In the genomic region with DNA sequence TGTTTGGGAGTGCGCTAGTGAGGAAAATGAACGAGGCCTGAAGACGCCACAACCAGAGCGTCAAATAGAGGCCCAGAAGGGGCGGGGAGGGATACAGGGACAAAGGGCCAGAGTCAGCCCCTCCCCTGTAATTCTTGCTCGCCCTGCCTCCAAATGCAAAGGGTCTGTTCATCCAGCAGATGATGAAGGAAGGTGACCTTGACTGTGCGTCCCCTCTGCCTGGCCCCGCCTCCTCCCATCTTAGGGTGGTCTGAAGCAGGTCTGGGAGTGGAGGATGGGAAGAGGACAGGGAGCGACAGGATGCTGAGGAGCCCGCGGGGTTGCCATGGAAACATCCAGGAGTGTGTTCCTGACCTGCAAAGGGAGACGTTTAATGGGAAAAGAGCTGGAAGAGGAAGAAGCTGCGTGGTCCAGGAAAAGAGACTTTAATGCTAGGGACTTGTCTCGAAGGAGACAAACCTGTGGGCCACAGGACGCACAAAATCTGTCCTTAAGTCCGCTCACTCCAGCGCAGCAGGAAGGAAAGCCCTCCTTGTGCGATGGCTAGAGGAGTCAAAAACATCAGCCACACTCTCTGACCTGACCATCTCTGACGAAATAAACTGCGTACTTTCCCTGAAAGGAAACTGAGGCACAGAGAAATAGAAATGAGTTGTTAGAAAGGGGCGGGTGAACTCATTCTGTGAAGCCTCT, we compare ENCODE assay signal across 9 mouse cellular contexts. TPM values are rescaled to one million over a fixed set of nuclear protein-coding genes. Genes with fewer than 3 reads are reported as not detected.
DNase-seq lines count a peak whose midpoint lies in the region; ATAC-seq and TF ChIP-seq lines count a peak whose summit lies in the region.
"Had no signal": no experiment of that assay in that cellular context is flagged by ENCODE, and none has a peak within 500 bp of the region (broad histone marks: within the 10 kb centered on the region; RNA-seq: fewer than 3 reads in every experiment).

No protein-coding gene starts in this region.

- H3K36me3 ChIP-seq in hindbrain, embryonic 16.5 days (ENCODE audit: control insufficient read depth, insufficient read depth, low read length): no peaks in the 10 kb centered on the region
- H3K36me3 ChIP-seq in midbrain, embryonic 16.5 days (ENCODE audit: control insufficient read depth, insufficient read depth, low read length): no peaks in the 10 kb centered on the region; the same call in 1 of the 2 replicates

- no peak overlapping the region for H3K27ac ChIP-seq in cortical plate, adult 2 months (ENCODE audit: insufficient read depth, low read length)
- peak overlapping the region; percentile 91 for H3K27ac ChIP-seq in hindbrain, embryonic 16.5 days (ENCODE audit: low read depth, low read length)
- peak overlapping the region; percentile 87 for H3K27ac ChIP-seq in midbrain, embryonic 16.5 days (ENCODE audit: low read length)

- TF ChIP-seq CTCF in cortical plate, adult 2 months (IDR thresholded peaks at IDR 0.05; ENCODE audit: extremely low read depth, insufficient read depth, low read length): no peak

- peak; percentile 67 to 77 for DNase-seq in cerebellum, postnatal 14 days
- DNase-seq in cerebellum, adult 9-10 months: no peak
- DNase-seq in adipocyte (ENCODE audit: low spot score): no peak
- DNase-seq in adrenal gland, postnatal 25 days: no peak
- no peak for DNase-seq in spleen, postnatal 36 days (ENCODE audit: low spot score in 2 of 2)

- peak overlapping the region; percentile 67 for H3K4me2 ChIP-seq in hindbrain, embryonic 16.5 days (ENCODE audit: low read length)
- H3K4me2 ChIP-seq in midbrain, embryonic 16.5 days (ENCODE audit: low read length): peak overlapping the region; percentile 72

- H3K4me3 ChIP-seq in cortical plate, adult 2 months (ENCODE audit: insufficient read depth, low read length): peak overlapping the region; percentile 54
- peak overlapping the region; percentile 45 for H3K4me3 ChIP-seq in hindbrain, embryonic 16.5 days (ENCODE audit: low read length)
- H3K4me3 ChIP-seq in midbrain, embryonic 16.5 days (ENCODE audit: low read depth, low read length): peak overlapping the region; percentile 48

- H3K4me1 ChIP-seq in cortical plate, adult 2 months (ENCODE audit: control insufficient read depth, insufficient read depth, low read length): no peaks in the 10 kb centered on the region
- H3K4me1 ChIP-seq in hindbrain, embryonic 16.5 days (ENCODE audit: control insufficient read depth, insufficient read depth, low read depth, low read length): peaks cover 11% of the 10 kb centered on the region
- H3K4me1 ChIP-seq in midbrain, embryonic 16.5 days (ENCODE audit: control insufficient read depth, insufficient read depth, low read length): peaks cover 16% of the 10 kb centered on the region

- WGBS in hindbrain, embryonic 16.5 days: 3% methylated on average over 19 of the region's 21 CpGs
- 2% methylated on average over 20 of the region's 21 CpGs for WGBS in midbrain, embryonic 16.5 days

- TF ChIP-seq POLR2A in cortical plate, adult 2 months (IDR thresholded peaks at IDR 0.05; ENCODE audit: extremely low read depth, insufficient read depth, low read length): no peak

- no peaks in the 10 kb centered on the region for H3K27me3 ChIP-seq in hindbrain, embryonic 16.5 days (replicated peaks; ENCODE audit: control insufficient read depth, insufficient read depth, low read length)
- no peaks in the 10 kb centered on the region for H3K27me3 ChIP-seq in midbrain, embryonic 16.5 days (ENCODE audit: control insufficient read depth, insufficient read depth, low read depth, low read length)

- ATAC-seq in hindbrain, embryonic 16.5 days: peak; percentile 89
- ATAC-seq in midbrain, embryonic 16.5 days: peak; percentile 90

- H3K9ac ChIP-seq in hindbrain, embryonic 16.5 days (ENCODE audit: low read depth, low read length): peak overlapping the region; percentile 68
- peak overlapping the region; percentile 73 for H3K9ac ChIP-seq in midbrain, embryonic 16.5 days (ENCODE audit: low read depth, low read length)

- no peaks in the 10 kb centered on the region for H3K9me3 ChIP-seq in hindbrain, embryonic 16.5 days (ENCODE audit: control insufficient read depth, low read length)
- H3K9me3 ChIP-seq in midbrain, embryonic 16.5 days (replicated peaks; ENCODE audit: control insufficient read depth, low read length, poor library complexity, severe bottlenecking): no peaks in the 10 kb centered on the region

RNA-seq across cellular contexts. Expression of gene Nrsn2, which starts 0.6 kb away (rescaled TPM):
- polyA plus RNA-seq in cortical plate, adult 2 months (2012; rRNA removed): 72.3 and 81.3 TPM in 2 replicates
- 72.0 and 74.0 TPM in 2 replicates for polyA plus RNA-seq in hindbrain, embryonic 16.5 days (2015; fragmentation: Nextera tagmentation; extraction: Ambion mirVana)
- 50.8 and 64.8 TPM in 2 replicates for polyA plus RNA-seq in midbrain, embryonic 16.5 days (2015; fragmentation: Nextera tagmentation; extraction: Ambion mirVana)
- 2.1 and 3.2 TPM in 2 replicates for total RNA-seq in adrenal gland, postnatal 25 days (2021)
- polyA plus RNA-seq: C2C12 had no signal

RNA-seq across cellular contexts. Expression of gene Sox12, which starts 22.1 kb away (rescaled TPM):
- 17.0 and 18.6 TPM in 2 replicates for polyA plus RNA-seq in cortical plate, adult 2 months (2012; rRNA removed)
- 10.5 and 11.8 TPM in 2 replicates for polyA plus RNA-seq in hindbrain, embryonic 16.5 days (2015; fragmentation: Nextera tagmentation; extraction: Ambion mirVana)
- polyA plus RNA-seq in midbrain, embryonic 16.5 days (2015; fragmentation: Nextera tagmentation; extraction: Ambion mirVana): 12.1 and 14.0 TPM in 2 replicates
- total RNA-seq in adrenal gland, postnatal 25 days (2021): 17.0 and 22.8 TPM in 2 replicates

RNA-seq across cellular contexts. Expression of gene Trib3, which starts 32.0 kb away (rescaled TPM):
- 0.40 and 0.61 TPM in 2 replicates for polyA plus RNA-seq in cortical plate, adult 2 months (2012; rRNA removed)
- 2.1 and 2.2 TPM in 2 replicates for polyA plus RNA-seq in hindbrain, embryonic 16.5 days (2015; fragmentation: Nextera tagmentation; extraction: Ambion mirVana)
- 1.9 and 2.4 TPM in 2 replicates for polyA plus RNA-seq in midbrain, embryonic 16.5 days (2015; fragmentation: Nextera tagmentation; extraction: Ambion mirVana)
- 10.6 and 19.7 TPM in 2 replicates for total RNA-seq in adrenal gland, postnatal 25 days (2021)

RNA-seq across cellular contexts. Expression of gene Zcchc3, which starts 39.0 kb away (rescaled TPM):
- polyA plus RNA-seq in cortical plate, adult 2 months (2012; rRNA removed): 6.5 and 7.1 TPM in 2 replicates
- polyA plus RNA-seq in hindbrain, embryonic 16.5 days (2015; fragmentation: Nextera tagmentation; extraction: Ambion mirVana): 12.5 and 13.8 TPM in 2 replicates
- 12.6 and 14.7 TPM in 2 replicates for polyA plus RNA-seq in midbrain, embryonic 16.5 days (2015; fragmentation: Nextera tagmentation; extraction: Ambion mirVana)
- total RNA-seq in adrenal gland, postnatal 25 days (2021): 7.6 and 8.3 TPM in 2 replicates
- polyA plus RNA-seq: C2C12 had no signal

RNA-seq across cellular contexts. Expression of gene 6820408C15Rik, which starts 39.6 kb away (rescaled TPM):
- 2.8 and 3.7 TPM in 2 replicates for polyA plus RNA-seq in cortical plate, adult 2 months (2012; rRNA removed)
- 3.1 and 4.1 TPM in 2 replicates for polyA plus RNA-seq in hindbrain, embryonic 16.5 days (2015; fragmentation: Nextera tagmentation; extraction: Ambion mirVana)
- polyA plus RNA-seq in midbrain, embryonic 16.5 days (2015; fragmentation: Nextera tagmentation; extraction: Ambion mirVana): 1.7 and 1.8 TPM in 2 replicates
- not detected in 2 replicates for total RNA-seq in adrenal gland, postnatal 25 days (2021)

Comparison
In these comparisons a context has a peak if more than half of its experiments do, and no peak if none do; other contexts are left out.
1. DNase-seq: peak in cerebellum, postnatal 14 days (2 of 2); none in cerebellum, adult 9-10 months (single experiment), adipocyte (single experiment), adrenal gland, postnatal 25 days (single experiment) and spleen, postnatal 36 days (0 of 2).
2. Peak in every context shown above with its lines, with median percentiles within 50 percentile points of each other: H3K4me3 ChIP-seq.